Mouse (Mus musculus) cerebellum, adult 2 months (tissue): ENCODE results near the gene Cracr2a.

Experiments
- CTCF ChIP-seq: fragments of 200-500 bp; IDR thresholded peaks from 2 replicates; pipeline ENCODE4 v1.5.1; 2011; ENCODE audit warnings: low read depth, mild to moderate bottlenecking, control low read depth, low read length, moderate library complexity, borderline replicate concordance; ENCODE audit not compliant: insufficient read depth
- POLR2A ChIP-seq: fragments of 200-500 bp; IDR thresholded peaks from 2 replicates; pipeline ENCODE4 v1.6.1; 2011; ENCODE audit warnings: low read length, control low read depth, borderline replicate concordance; ENCODE audit not compliant: insufficient read depth

- TF ChIP-seq POLR2A (no peak), CTCF (no peak)
Observed at GRCm38 (mm10) chr6:127571849-127572550, 10.9 kb downstream of the Cracr2a start.
